Mouse (Mus musculus): ENCODE results near the gene Tead3. TPM values are rescaled to one million over a fixed set of nuclear protein-coding genes. Genes with fewer than 3 reads are reported as not detected.

Gene Tead3
- polyA plus RNA-seq, 1 experiment, result 21.5 TPM

- Histone ChIP-seq H3K79me3 (ENCODE audit: low read depth) (no peaks in the 10 kb centered on the region), H3K36me3 (ENCODE audit: control insufficient read depth, insufficient read depth) (peaks cover 13% of the 10 kb centered on the region), H3ac (ENCODE audit: control insufficient read depth, insufficient read length, low read depth) (no peak overlapping the region), H3K4me3 (ENCODE audit: insufficient read depth, poor library complexity, severe bottlenecking) (no peak overlapping the region), H3K27me3 (ENCODE audit: control insufficient read depth, insufficient read depth, insufficient read length) (no peaks in the 10 kb centered on the region), H3K79me2 (ENCODE audit: control insufficient read depth, insufficient read depth) (no peaks in the 10 kb centered on the region)
- TF ChIP-seq CEBPB (IDR thresholded peaks at IDR 0.05; ENCODE audit: low read depth) (no peak), MYOD1 (IDR thresholded peaks at IDR 0.05; ENCODE audit: control insufficient read depth, insufficient read length, low read depth) (no peak), MAX (IDR thresholded peaks at IDR 0.05) (no peak), USF1 (IDR thresholded peaks at IDR 0.05; ENCODE audit: low read depth) (no peak), CTCF (IDR thresholded peaks at IDR 0.05; ENCODE audit: control insufficient read depth, insufficient read depth, insufficient read length) (no peak), MYOG (IDR thresholded peaks at IDR 0.05; ENCODE audit: control insufficient read depth, extremely low read depth, insufficient read length) (no peak), FOSL1 (IDR thresholded peaks at IDR 0.05; ENCODE audit: insufficient read depth, low read length, poor library complexity, severe bottlenecking) (no peak)
These were observed 55.9 kb downstream of the Tead3 start for GRCm38 (mm10) chr17:28294449-28295333.

GRCm38 (mm10) chr17:28293716-28294115 is 56.9 kb downstream of the Tead3 start:
- Histone ChIP-seq H3K4me3 (ENCODE audit: insufficient read depth, poor library complexity, severe bottlenecking) (no peak overlapping the region), H3K79me2 (ENCODE audit: control insufficient read depth, insufficient read depth) (no peaks in the 10 kb centered on the region), H3K36me3 (ENCODE audit: control insufficient read depth, insufficient read depth) (peaks cover 13% of the 10 kb centered on the region), H3ac (ENCODE audit: control insufficient read depth, insufficient read length, low read depth) (no peak overlapping the region), H3K27me3 (ENCODE audit: control insufficient read depth, insufficient read depth, insufficient read length) (no peaks in the 10 kb centered on the region), H3K79me3 (ENCODE audit: low read depth) (no peaks in the 10 kb centered on the region)
- TF ChIP-seq MYOG (IDR thresholded peaks at IDR 0.05; ENCODE audit: control insufficient read depth, extremely low read depth, insufficient read length) (no peak), CEBPB (IDR thresholded peaks at IDR 0.05; ENCODE audit: low read depth) (no peak), MYOD1 (IDR thresholded peaks at IDR 0.05; ENCODE audit: control insufficient read depth, insufficient read length, low read depth) (no peak), USF1 (IDR thresholded peaks at IDR 0.05; ENCODE audit: low read depth) (no peak), MAX (IDR thresholded peaks at IDR 0.05) (no peak), CTCF (IDR thresholded peaks at IDR 0.05; ENCODE audit: control insufficient read depth, insufficient read depth, insufficient read length) (no peak), FOSL1 (IDR thresholded peaks at IDR 0.05; ENCODE audit: insufficient read depth, low read length, poor library complexity, severe bottlenecking) (no peak)

- no peak for TF ChIP-seq CTCF (IDR thresholded peaks at IDR 0.05; ENCODE audit: control insufficient read depth, insufficient read depth, insufficient read length)
- TF ChIP-seq FOSL1 (IDR thresholded peaks at IDR 0.05; ENCODE audit: insufficient read depth, low read length, poor library complexity, severe bottlenecking), result no peak
- TF ChIP-seq USF1 (IDR thresholded peaks at IDR 0.05; ENCODE audit: low read depth), result no peak
- TF ChIP-seq MYOD1 (IDR thresholded peaks at IDR 0.05; ENCODE audit: control insufficient read depth, insufficient read length, low read depth), result no peak
- no peak for TF ChIP-seq CEBPB (IDR thresholded peaks at IDR 0.05; ENCODE audit: low read depth)
- TF ChIP-seq MAX (IDR thresholded peaks at IDR 0.05), result no peak
- no peak for TF ChIP-seq MYOG (IDR thresholded peaks at IDR 0.05; ENCODE audit: control insufficient read depth, extremely low read depth, insufficient read length)
- H3K79me2 ChIP-seq (ENCODE audit: control insufficient read depth, insufficient read depth), result no peaks in the 10 kb centered on the region
- no peak overlapping the region for H3ac ChIP-seq (ENCODE audit: control insufficient read depth, insufficient read length, low read depth)
- H3K36me3 ChIP-seq (ENCODE audit: control insufficient read depth, insufficient read depth), result peaks cover 7% of the 10 kb centered on the region
- no peaks in the 10 kb centered on the region for H3K27me3 ChIP-seq (ENCODE audit: control insufficient read depth, insufficient read depth, insufficient read length)
- no peak overlapping the region for H3K4me3 ChIP-seq (ENCODE audit: insufficient read depth, poor library complexity, severe bottlenecking)
- H3K79me3 ChIP-seq (ENCODE audit: low read depth), result no peaks in the 10 kb centered on the region
These were observed 59.3 kb downstream of the Tead3 start for GRCm38 (mm10) chr17:28291346-28291745.

- TF ChIP-seq CEBPB (IDR thresholded peaks at IDR 0.05; ENCODE audit: low read depth), result no peak
- no peak for TF ChIP-seq CTCF (IDR thresholded peaks at IDR 0.05; ENCODE audit: control insufficient read depth, insufficient read depth, insufficient read length)
- no peak for TF ChIP-seq MAX (IDR thresholded peaks at IDR 0.05)
- TF ChIP-seq USF1 (IDR thresholded peaks at IDR 0.05; ENCODE audit: low read depth), result no peak
- no peak for TF ChIP-seq MYOG (IDR thresholded peaks at IDR 0.05; ENCODE audit: control insufficient read depth, extremely low read depth, insufficient read length)
- TF ChIP-seq MYOD1 (IDR thresholded peaks at IDR 0.05; ENCODE audit: control insufficient read depth, insufficient read length, low read depth), result no peak
- no peak for TF ChIP-seq FOSL1 (IDR thresholded peaks at IDR 0.05; ENCODE audit: insufficient read depth, low read length, poor library complexity, severe bottlenecking)
- H3ac ChIP-seq (ENCODE audit: control insufficient read depth, insufficient read length, low read depth), result no peak overlapping the region
- H3K27me3 ChIP-seq (ENCODE audit: control insufficient read depth, insufficient read depth, insufficient read length), result no peaks in the 10 kb centered on the region
- H3K36me3 ChIP-seq (ENCODE audit: control insufficient read depth, insufficient read depth), result peaks cover 7% of the 10 kb centered on the region
- no peaks in the 10 kb centered on the region for H3K79me2 ChIP-seq (ENCODE audit: control insufficient read depth, insufficient read depth)
- no peaks in the 10 kb centered on the region for H3K79me3 ChIP-seq (ENCODE audit: low read depth)
- H3K4me3 ChIP-seq (ENCODE audit: insufficient read depth, poor library complexity, severe bottlenecking), result no peak overlapping the region
These were observed 59.9 kb downstream of the Tead3 start for GRCm38 (mm10) chr17:28290671-28291070.

GRCm38 (mm10) chr17:28290262-28290661 is 60.4 kb downstream of the Tead3 start:
- Histone ChIP-seq H3K79me3 (ENCODE audit: low read depth) (no peaks in the 10 kb centered on the region), H3K4me3 (ENCODE audit: insufficient read depth, poor library complexity, severe bottlenecking) (no peak overlapping the region), H3K36me3 (ENCODE audit: control insufficient read depth, insufficient read depth) (peaks cover 7% of the 10 kb centered on the region), H3ac (ENCODE audit: control insufficient read depth, insufficient read length, low read depth) (no peak overlapping the region), H3K79me2 (ENCODE audit: control insufficient read depth, insufficient read depth) (no peaks in the 10 kb centered on the region), H3K27me3 (ENCODE audit: control insufficient read depth, insufficient read depth, insufficient read length) (no peaks in the 10 kb centered on the region)
- TF ChIP-seq CTCF (IDR thresholded peaks at IDR 0.05; ENCODE audit: control insufficient read depth, insufficient read depth, insufficient read length) (no peak), CEBPB (IDR thresholded peaks at IDR 0.05; ENCODE audit: low read depth) (no peak), USF1 (IDR thresholded peaks at IDR 0.05; ENCODE audit: low read depth) (no peak), FOSL1 (IDR thresholded peaks at IDR 0.05; ENCODE audit: insufficient read depth, low read length, poor library complexity, severe bottlenecking) (no peak), MYOG (IDR thresholded peaks at IDR 0.05; ENCODE audit: control insufficient read depth, extremely low read depth, insufficient read length) (no peak), MYOD1 (IDR thresholded peaks at IDR 0.05; ENCODE audit: control insufficient read depth, insufficient read length, low read depth) (no peak), MAX (IDR thresholded peaks at IDR 0.05) (no peak)

Data from C2C12 (cell line).